Mouse (Mus musculus) hindbrain, embryonic 14.5 days (tissue): Measurements from ENCODE around the gene Ipcef1. TPM values are rescaled to one million over a fixed set of nuclear protein-coding genes. Genes with fewer than 3 reads are reported as not detected.
A peak's percentile ranks its signal among the peaks of the same experiment; 100 is the strongest.

ENCODE experiments used
- ATAC-seq: fragments of 200-750 bp; cut with Nextera tagmentation; 2 replicates; pipeline ENCODE4 v1.8.0; 2017; ENCODE audit warnings: moderate number of reproducible peaks, mild to moderate bottlenecking, moderate TSS enrichment, moderate library complexity; ENCODE audit not compliant: low FRiP score
- DNase-seq: peaks from one replicate; pipeline ENCODE4 v3.0.0-alpha.2; 2015; ENCODE audit warnings: low spot score
- H3K27ac ChIP-seq: fragments of 300-500 bp; sonication (generic); 2 replicates; pipeline ENCODE4 v1.5.1; 2014; ENCODE audit warnings: mild to moderate bottlenecking, moderate library complexity
- H3K27me3 ChIP-seq: fragments of 300-500 bp; sonication (generic); 2 replicates; pipeline ENCODE4 v1.6.1; 2014; ENCODE audit warnings: mild to moderate bottlenecking, low read length, mixed read lengths; ENCODE audit not compliant: control insufficient read depth, insufficient read depth
- H3K36me3 ChIP-seq: fragments of 300-500 bp; sonication (generic); replicated peaks from 2 replicates; pipeline ENCODE4 v1.6.1; 2014; ENCODE audit not compliant: control insufficient read depth, insufficient read depth
- H3K4me1 ChIP-seq: fragments of 300-500 bp; sonication (generic); replicated peaks from 2 replicates; pipeline ENCODE4 v1.6.1; 2014; ENCODE audit warnings: antibody characterized with exemption, low read length, mixed read lengths; ENCODE audit not compliant: control insufficient read depth, insufficient read depth
- H3K4me2 ChIP-seq: fragments of 300-500 bp; sonication (generic); replicated peaks from 2 replicates; pipeline ENCODE4 v1.6.1; 2014; ENCODE audit warnings: mild to moderate bottlenecking, moderate library complexity
- H3K4me3 ChIP-seq: fragments of 300-500 bp; sonication (generic); replicated peaks from 2 replicates; pipeline ENCODE4 v1.5.1; 2014; ENCODE audit warnings: mild to moderate bottlenecking, low read length
- H3K9ac ChIP-seq: fragments of 300-500 bp; sonication (generic); 2 replicates; pipeline ENCODE4 v1.6.1; 2014
- H3K9me3 ChIP-seq: fragments of 300-500 bp; sonication (generic); 2 replicates; pipeline ENCODE4 v1.6.1; 2016; ENCODE audit warnings: low read length; ENCODE audit not compliant: control insufficient read depth
- WGBS: fragments of 180-500 bp; shearing (Covaris S2); extraction: QIAGEN DNeasy Blood & Tissue Kit; methylation state at CpG from one replicate; pipeline ENCODE4 v1.1.7; 2014; 5-methylcytosine and 5-hydroxymethylcytosine counted together
- polyA plus RNA-seq: library from polyadenylated mRNA; unstranded; fragments of >200 nt; fragmentation: Nextera tagmentation; extraction: Ambion mirVana; gene quantifications from 2 replicates; pipeline ENCODE4 v1.2.1, GENCODE M21; 2014

The Ipcef1 gene
- polyA plus RNA-seq = 2.8 and 3.2 TPM in 2 replicates

DNA sequence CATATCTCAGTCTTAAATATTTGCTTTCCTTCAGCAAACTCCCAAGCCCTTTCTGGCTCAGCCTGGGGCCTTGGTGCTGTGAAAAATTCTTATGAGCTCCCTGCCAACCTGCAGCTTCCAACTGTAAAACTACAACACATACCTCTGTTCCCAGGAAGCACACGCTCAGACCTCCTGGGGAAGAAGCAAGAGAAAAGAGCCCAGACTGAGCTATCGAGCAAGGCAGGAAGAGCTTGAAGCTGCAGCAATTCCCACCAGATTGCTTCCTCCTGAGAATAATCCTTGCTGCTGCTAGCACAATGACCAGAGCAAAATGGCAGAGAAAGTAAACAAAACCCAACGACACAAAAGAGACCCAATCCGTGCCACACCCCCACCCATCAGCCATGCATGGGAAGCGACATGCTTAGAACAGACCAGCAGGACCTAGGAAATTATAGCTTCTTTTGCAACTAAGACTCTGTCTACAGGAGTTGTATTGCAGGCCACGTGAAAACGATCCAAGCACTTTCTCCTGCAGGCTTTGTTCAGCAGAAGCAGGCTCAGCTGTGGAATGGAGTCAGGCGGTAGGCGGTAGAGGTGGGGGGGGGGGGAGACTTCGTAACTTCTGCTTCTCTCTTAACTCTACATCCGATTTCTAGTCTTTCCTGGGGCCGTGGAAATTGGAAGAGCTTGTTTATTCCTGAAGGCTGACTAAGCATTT, at the start of gene Ipcef1:
Ipcef1 (minus strand) TSS at position 164 of the 703 bp plus-strand sequence.
- Histone ChIP-seq H3K4me3 (no peak within 1 kb of the TSS), H3K9me3 (no peaks in the 10 kb centered on the region), H3K9ac (no peak within 1 kb of the TSS), H3K27me3 (no peaks in the 10 kb centered on the region), H3K4me1 (peaks cover 5% of the 10 kb centered on the region; the same call in 1 of the 2 replicates), H3K4me2 (peak within 1 kb of the TSS; percentile 20; the same call in 1 of the 2 replicates), H3K36me3 (no peaks in the 10 kb centered on the region), H3K27ac (no peak within 1 kb of the TSS)
- 16% methylated on average over 12 of the region's 12 CpGs for WGBS
- 0 out of 2 replicates have a peak, but pooled peaks have one; percentile 40 for ATAC-seq
- DNase-seq = no peak

DNA sequence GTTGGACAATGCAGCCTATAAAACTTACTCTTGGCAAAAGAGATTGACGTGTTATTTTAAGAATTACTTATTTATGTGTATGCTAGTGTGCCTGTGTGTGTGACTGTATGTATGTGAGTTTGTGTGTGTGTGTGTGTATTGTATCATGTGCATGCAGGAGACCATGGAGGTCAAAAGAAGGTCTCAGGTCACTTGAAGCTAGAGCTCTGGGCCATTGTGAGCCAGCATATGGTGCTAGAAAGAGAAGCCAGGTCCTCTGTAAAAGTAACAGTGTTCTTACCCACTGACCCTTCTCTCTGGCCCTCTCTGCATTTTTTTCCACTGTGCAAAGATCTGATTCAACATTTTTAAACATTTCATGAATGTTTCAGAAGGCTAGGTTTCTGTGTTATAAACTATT, 25.7 kb upstream of the Ipcef1 start:
- Histone ChIP-seq H3K27ac (no peak overlapping the region), H3K27me3 (no peaks in the 10 kb centered on the region), H3K9me3 (no peaks in the 10 kb centered on the region), H3K9ac (no peak overlapping the region), H3K4me1 (no peaks in the 10 kb centered on the region), H3K36me3 (no peaks in the 10 kb centered on the region), H3K4me3 (no peak overlapping the region), H3K4me2 (no peak overlapping the region)
- no peak for ATAC-seq
- WGBS = 93% methylated on average over 1 of the region's 1 CpGs
- DNase-seq = no peak

DNA sequence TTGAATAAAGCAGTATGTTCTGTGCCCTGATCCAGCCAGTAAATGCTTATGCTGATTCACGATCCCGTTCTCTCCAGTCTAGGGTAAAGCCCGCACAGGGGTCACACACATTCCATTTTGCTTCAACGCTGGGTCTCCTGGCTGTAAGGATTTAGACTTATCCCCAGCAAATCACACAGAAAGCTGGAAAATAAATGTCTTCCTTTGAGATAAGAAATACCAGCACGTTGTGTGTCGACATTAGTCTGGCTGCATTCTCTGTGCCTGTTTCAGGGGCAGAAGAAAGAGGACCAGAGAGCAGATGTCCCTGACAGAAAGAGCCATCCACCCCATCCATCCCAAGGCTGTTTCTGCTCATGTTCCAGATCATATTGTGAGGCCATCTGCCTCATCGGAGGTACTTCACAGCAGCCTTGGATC, 25.1 kb upstream of the Ipcef1 start:
- no peak overlapping the region for H3K4me2 ChIP-seq
- H3K27ac ChIP-seq = peak overlapping the region; percentile 47; the same call in 1 of the 2 replicates
- H3K9me3 ChIP-seq = no peaks in the 10 kb centered on the region
- H3K4me1 ChIP-seq = no peaks in the 10 kb centered on the region
- no peak overlapping the region for H3K9ac ChIP-seq
- no peak overlapping the region for H3K4me3 ChIP-seq
- peak; percentile 51 for ATAC-seq
- H3K27me3 ChIP-seq = no peaks in the 10 kb centered on the region
- no peak for DNase-seq
- H3K36me3 ChIP-seq = no peaks in the 10 kb centered on the region
- 78% methylated on average over 7 of the region's 7 CpGs for WGBS

DNA sequence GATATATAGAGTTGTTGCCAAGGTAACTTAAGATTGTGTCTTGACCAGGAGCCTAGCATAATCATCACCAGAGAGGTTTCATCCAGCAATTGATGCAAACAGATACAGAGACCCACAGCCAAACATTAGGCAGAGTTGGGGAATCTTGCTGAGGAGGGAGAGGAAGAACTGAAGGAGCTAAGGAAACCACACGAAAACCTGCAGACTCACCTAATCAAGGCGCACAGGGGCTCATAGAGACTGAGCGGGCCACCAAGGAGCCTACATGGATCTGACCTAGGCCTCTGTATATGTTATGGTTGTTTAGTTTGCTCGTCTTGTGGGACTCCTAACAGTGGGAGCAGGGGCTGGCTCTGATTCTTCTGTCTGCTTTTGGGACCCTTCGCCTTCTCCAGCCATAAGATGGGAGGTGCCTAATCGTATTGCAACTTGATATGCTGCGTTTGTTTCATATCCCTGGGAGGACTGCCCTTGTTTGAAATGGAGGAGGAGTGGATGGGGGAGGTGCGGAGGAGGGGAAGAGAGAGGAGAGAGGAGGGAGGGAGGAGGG, 24.5 kb upstream of the Ipcef1 start:
- no peak overlapping the region for H3K9ac ChIP-seq
- no peak overlapping the region for H3K4me3 ChIP-seq
- no peaks in the 10 kb centered on the region for H3K36me3 ChIP-seq
- 0 out of 2 replicates have a peak overlapping the region, but pooled peaks have one; percentile 15 for H3K4me2 ChIP-seq
- no peaks in the 10 kb centered on the region for H3K4me1 ChIP-seq
- ATAC-seq (peak; percentile 19; the same call in 1 of the 2 replicates), DNase-seq (no peak)
- no peak overlapping the region for H3K27ac ChIP-seq
- H3K27me3 ChIP-seq = no peaks in the 10 kb centered on the region
- H3K9me3 ChIP-seq = no peaks in the 10 kb centered on the region
- 53% methylated on average over 7 of the region's 8 CpGs for WGBS

DNA sequence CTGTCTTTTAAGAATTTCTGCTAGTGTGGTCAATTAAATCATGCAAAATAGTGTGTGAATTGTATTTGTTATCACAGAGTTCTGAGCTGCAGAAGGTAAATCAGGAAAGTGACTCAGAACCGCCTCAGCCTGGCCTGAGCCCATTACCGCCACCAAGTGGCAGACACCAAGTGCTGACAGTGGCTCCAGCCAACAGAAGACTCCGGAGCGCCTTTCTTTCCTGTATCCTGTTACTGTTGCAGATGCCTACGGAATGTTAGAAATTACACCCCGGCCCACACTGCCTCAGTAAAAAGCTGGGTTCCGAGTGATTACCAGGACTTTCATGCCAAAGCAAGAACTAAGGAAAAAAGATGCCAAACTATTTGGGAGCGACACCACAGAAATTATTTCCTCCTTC, 23.9 kb upstream of the Ipcef1 start:
- no peaks in the 10 kb centered on the region for H3K9me3 ChIP-seq
- H3K36me3 ChIP-seq = no peaks in the 10 kb centered on the region
- H3K9ac ChIP-seq = no peak overlapping the region
- no peak overlapping the region for H3K4me3 ChIP-seq
- ATAC-seq (peak; percentile 86), DNase-seq (peak; percentile 79)
- H3K27ac ChIP-seq = no peak overlapping the region
- H3K4me1 ChIP-seq = no peaks in the 10 kb centered on the region
- no peaks in the 10 kb centered on the region for H3K27me3 ChIP-seq
- WGBS = 15% methylated on average over 8 of the region's 8 CpGs
- 0 out of 2 replicates have a peak overlapping the region, but pooled peaks have one; percentile 15 for H3K4me2 ChIP-seq

DNA sequence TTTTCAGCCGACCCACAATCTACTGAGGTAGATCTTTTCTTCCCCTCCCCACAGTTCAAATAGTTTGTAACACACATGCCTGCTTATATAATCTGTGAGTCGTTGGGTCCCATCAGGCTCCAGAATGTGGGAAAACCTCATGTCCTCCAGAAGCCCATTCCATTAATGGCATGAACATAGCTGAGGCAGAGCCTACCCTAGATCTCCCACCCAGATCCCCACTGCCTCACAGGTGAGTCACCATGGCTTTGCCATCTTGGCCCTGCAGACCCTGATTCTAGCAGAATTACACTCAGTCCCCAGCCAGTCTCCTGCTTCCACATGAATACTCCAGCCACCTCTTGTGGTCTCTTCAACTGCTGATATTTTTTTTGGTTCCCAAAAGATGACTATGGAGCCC, 23.4 kb upstream of the Ipcef1 start:
- 88% methylated on average over 2 of the region's 2 CpGs for WGBS
- Histone ChIP-seq H3K36me3 (no peaks in the 10 kb centered on the region), H3K4me3 (no peak overlapping the region), H3K27ac (no peak overlapping the region), H3K9me3 (no peaks in the 10 kb centered on the region), H3K4me2 (no peak overlapping the region), H3K27me3 (no peaks in the 10 kb centered on the region), H3K9ac (no peak overlapping the region), H3K4me1 (no peaks in the 10 kb centered on the region)
- no peak for ATAC-seq
- DNase-seq = no peak

DNA sequence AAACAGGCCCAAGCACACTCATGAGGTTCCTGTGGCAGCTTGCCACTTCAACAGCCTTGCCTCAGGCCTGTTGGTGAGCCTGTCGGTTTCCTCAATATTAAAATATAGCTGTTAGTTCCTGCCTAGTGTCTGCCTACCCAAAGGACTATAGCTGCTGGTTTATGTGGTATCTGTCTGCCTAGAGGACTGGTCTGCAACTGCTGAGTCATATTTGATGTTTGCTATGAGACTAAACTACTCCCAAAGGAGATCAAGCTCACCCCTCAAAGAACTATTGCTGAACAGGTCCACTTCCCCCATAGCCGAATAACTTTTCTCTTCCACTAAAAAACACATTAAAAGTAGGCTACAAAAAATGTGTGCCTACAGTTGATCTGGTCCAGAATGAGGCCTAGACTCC, 22.0 kb upstream of the Ipcef1 start:
- H3K27me3 ChIP-seq = no peaks in the 10 kb centered on the region
- no peak overlapping the region for H3K4me2 ChIP-seq
- ATAC-seq (no peak), DNase-seq (no peak)
- WGBS = 94% methylated on average over 2 of the region's 2 CpGs
- no peak overlapping the region for H3K9ac ChIP-seq
- no peaks in the 10 kb centered on the region for H3K36me3 ChIP-seq
- no peaks in the 10 kb centered on the region for H3K9me3 ChIP-seq
- H3K4me1 ChIP-seq = no peaks in the 10 kb centered on the region
- H3K27ac ChIP-seq = no peak overlapping the region
- H3K4me3 ChIP-seq = no peak overlapping the region

DNA sequence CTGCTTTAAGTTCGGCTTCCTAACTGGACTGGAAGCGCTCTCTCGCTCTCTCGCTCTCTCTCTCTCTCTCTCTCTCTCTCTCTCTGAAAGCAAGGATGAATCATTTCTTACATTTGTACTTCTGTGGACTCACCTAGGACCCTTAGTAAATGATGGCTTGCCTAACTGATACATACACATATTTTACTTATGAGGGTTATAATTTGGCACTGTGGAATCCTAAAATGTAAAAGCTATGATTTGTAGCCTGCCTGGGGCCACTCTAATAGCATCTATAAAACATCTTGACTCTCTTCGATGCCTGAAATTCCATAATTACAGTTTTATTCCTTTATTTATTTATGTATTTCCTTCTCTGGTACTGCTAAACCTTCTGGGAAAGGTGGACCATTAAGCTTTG, 18.6 kb upstream of the Ipcef1 start:
- ATAC-seq = no peak
- no peak overlapping the region for H3K4me3 ChIP-seq
- H3K27me3 ChIP-seq = no peaks in the 10 kb centered on the region
- no peaks in the 10 kb centered on the region for H3K9me3 ChIP-seq
- H3K36me3 ChIP-seq = no peaks in the 10 kb centered on the region
- WGBS = 84% methylated on average over 5 of the region's 5 CpGs
- no peaks in the 10 kb centered on the region for H3K4me1 ChIP-seq
- H3K27ac ChIP-seq = no peak overlapping the region
- no peak for DNase-seq
- H3K9ac ChIP-seq = no peak overlapping the region
- H3K4me2 ChIP-seq = no peak overlapping the region

DNA sequence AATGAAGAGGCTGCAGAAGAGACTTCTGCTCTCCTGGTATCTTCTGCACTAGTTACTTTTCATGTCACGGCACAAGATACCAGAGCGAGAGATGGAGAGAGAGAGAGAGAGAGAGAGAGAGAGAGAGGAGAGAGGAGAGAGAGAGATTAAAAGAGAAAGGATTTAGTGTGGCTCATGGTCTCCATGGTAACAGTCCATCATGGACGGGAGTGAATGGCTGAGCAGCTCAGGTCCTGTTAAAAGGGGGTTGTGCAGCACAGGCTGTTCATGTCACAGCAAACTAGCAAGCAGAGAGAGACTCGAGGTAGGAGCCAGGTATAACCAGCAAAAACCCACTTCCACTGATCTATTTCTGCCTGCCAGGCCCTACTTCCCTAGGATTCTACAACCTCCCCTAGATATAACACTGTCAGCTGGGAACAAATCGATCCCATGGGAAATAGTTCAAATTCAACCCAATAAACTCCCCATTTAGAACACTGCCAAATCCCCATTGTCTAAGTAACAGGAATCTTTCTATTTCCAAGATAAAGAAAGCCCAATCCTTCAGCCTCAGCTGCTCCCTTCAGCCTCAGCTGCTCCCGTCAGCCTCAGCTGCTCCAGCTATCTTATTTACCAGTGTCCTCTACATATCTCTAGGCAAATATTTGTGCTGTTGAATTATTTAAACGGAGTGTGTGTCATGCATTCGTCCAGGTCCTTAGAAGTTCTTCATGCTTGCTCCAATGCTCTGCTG, 18.0 kb upstream of the Ipcef1 start:
- H3K27me3 ChIP-seq = no peaks in the 10 kb centered on the region
- no peak overlapping the region for H3K27ac ChIP-seq
- H3K36me3 ChIP-seq = no peaks in the 10 kb centered on the region
- DNase-seq (no peak), ATAC-seq (peak; percentile 34)
- no peak overlapping the region for H3K4me2 ChIP-seq
- H3K4me3 ChIP-seq = no peak overlapping the region
- H3K9ac ChIP-seq = no peak overlapping the region
- H3K4me1 ChIP-seq = no peaks in the 10 kb centered on the region
- WGBS = 62% methylated on average over 8 of the region's 8 CpGs
- no peaks in the 10 kb centered on the region for H3K9me3 ChIP-seq
